Mouse (Mus musculus) adrenal gland, postnatal 36 days (tissue): Measurements from ENCODE around the gene Rlf. TPM values are rescaled to one million over a fixed set of nuclear protein-coding genes. Genes with fewer than 3 reads are reported as not detected.
A peak's percentile ranks its signal among the peaks of the same experiment; 100 is the strongest.

Experiments used
- DNase-seq, 2 experiments: peaks; one replicate each; pipeline ENCODE4 v3.0.0; 2021; ENCODE audit warnings: mixed read lengths in 1 of 2
- long read RNA-seq, 2 experiments: library from polyadenylated mRNA; stranded (forward); transcript quantifications; one replicate each; pipeline ENCODE4 v2.0.0; 2021; ENCODE audit warnings: borderline sequencing depth in 2 of 2
- total RNA-seq, 2 experiments: library from RNA; stranded (reverse); gene quantifications; 2 replicates each; pipeline ENCODE4 v1.2.3; 2021

Rlf gene
- total RNA-seq, result 10 to 100 TPM; 13.9 to 16.9 TPM
- long read RNA-seq, experiment 1, full-length matches to known transcripts, result 1 of 5 reads
- long read RNA-seq, experiment 1, partial matches to known transcripts, result 1 of 5 reads
- long read RNA-seq, experiment 1, other reads (novel, unspliced or antisense), result 3 of 5 reads
- long read RNA-seq, experiment 2, full-length matches to known transcripts, result 1 of 3 reads
- long read RNA-seq, experiment 2, partial matches to known transcripts, result 1 of 3 reads
- long read RNA-seq, experiment 2, other reads (novel, unspliced or antisense), result 1 of 3 reads

DNA sequence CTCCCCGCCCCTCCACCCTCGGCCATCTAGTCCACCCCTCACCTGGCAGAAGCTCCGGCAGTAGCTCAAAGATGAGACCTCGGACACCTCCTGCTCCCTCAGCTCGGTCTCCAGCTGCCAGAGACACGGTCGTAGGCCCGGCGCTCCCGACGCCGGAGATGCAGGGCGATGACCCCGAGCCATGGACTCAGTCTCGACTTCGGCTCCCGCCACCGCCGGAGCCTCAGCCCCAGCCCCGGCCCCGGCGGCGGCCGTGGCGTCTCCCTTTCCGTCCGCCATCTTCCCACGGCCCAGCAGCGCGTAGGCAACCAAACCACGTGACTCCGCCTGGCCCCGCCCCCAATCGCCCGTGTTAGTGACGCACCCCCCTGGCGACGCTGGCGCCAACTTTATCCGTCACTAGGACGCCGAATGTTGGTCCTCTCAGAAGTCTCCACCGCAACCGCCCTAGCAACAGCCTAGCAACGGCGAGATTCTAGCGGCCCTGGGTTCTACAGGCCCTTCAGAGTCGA, at the start of gene Rlf:
Gene Rlf (minus strand): TSS at position 292 of the 512 bp plus-strand sequence.
- peak; percentile 98 to 99 for DNase-seq

DNA sequence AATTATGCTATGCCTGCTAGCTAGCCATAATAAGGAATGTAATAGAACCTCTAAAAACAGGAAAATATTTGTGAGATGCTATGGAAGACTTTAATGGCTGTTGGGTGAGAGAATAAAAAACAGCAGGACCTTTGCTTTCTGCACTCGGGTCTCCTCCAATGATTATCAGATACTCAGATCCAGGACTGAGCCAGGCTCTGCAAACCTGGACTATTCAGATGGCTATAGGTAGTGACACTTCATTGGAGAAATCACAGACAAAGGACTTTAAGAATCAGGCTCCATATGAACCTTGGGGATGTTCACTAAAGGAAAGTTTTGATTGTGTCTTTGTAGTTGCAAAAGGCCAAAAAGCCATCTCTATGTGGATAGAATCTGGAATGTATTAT, 26.7 kb upstream of the Rlf start:
- no peak for DNase-seq

DNA sequence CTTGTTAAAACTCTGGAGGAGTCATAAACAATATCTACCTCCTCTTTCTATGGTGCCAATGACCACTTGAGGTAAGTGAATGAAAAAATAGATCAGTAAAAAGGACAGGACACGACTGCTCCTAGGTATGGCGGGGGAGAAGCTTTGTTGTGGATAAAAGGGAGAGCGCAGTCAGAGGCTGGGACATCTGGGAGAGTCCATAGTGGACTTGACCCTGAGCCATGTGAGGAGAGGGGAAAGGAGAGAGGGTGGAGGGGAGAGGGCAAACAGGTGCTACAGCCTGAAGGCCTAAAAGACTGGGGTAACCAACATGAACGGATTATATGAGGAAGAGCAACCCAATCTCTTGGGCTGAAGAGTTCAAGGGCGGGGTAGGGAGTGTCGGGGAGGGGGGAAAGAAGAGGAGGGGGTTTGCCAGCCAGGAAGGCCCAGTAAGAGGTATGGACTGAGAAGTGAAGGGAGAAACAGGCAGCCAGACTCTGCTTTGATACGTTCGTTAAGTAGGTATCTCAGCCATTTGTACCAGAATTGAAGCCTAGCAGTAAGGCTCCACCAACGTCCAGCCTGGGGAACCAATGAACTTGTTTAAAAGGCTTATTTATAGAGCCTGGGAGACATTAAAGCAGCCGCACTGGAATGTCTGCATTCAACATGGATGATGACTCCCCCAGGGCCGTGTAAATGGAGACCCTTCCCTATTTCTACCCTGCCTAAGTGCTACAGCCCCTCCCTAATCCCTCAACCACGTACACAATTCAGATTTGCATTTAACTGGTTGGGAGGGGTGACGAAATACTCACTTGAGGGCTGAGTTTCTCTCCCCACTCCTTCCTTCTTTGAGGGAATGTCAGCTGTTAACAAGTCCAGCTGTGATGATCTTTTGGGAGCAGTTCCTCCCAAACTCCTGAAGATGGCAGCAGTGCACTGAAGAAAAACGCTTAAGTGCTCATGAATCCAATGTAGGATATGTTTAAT, 26.0 kb upstream of the Rlf start:
- DNase-seq, result peak in 1 of 2 experiments; percentile 11

DNA sequence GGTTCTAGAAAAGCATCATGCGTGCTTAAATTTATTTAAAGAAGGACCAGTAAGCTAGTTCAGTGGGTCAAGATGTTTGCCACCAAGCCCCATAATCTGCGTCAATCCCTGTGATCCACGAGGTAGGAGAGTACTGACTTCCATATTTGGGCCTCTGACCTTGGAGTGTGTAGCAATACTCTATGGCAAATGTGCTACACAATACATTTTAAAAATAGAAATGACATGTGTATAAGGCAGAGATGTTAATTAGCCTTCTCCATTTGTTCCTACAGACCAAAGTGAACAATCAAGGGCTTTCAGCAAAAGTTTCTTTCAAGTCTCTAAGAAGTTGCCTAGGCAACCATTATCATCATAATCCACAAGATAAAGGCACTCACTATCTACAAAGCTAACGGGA, 25.0 kb upstream of the Rlf start:
- no peak for DNase-seq

DNA sequence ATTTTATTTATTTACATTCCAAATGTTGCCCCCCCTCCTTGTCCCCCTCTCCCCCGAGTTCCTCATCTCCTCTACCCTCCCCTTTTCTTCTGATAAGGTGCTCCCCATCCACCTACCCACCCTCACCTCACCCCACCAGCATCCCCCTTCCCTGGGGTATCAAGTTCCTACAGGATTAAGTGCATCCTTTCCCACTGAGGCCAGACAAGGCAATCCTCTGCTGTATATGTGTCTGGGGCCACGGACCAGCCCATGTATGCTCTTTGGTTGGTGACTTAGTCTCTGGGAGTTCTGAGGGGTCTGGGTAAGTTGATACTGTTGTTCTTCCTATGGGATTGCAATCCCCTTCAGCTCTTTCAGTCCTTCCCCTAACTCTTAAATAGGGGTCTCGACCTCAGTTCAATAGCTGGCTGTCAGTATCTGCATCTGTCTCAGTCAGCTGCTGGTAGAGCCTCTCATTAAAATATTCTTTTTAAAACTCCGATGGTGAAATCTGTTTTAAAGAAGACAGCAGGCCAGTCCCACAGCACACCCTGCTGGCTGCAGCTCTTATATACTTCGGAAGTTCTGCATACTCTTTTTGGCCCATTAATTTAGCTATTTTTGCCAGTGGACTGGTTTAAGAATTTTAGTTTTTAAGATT, 17.0 kb upstream of the Rlf start:
- peak; percentile 16 to 53 for DNase-seq

DNA sequence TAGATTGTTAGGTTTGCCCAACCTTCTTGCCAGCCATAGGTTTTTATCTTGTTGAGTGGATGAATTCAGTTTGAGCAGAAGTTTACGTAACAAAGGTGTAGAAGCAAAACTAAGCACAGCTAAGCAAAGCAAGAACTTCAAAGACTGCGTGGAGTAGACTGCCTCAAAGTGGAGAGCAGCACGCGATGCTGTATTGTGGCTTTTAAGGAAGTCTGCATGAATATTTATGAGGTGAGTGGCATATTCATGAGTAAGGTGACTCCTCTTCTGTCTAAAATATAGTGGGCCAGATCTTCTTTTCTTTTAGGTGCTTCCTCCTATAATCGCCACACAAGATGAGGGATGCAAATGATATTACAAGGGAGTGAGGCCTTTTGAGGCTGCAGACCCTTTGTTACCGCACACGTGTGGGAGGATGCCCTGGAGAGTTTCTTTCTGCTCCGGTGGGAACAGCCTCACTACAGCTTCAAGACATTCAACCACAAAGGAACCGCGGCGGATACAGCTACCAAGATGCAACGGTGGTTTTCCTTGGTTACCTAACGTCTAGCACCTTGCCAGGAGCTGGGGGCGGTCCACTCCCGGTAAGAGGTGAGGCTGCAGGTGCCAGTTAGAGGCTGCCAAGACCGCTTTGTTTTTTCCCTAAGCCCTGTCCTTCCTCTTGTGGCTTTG, 16.2 kb upstream of the Rlf start:
- DNase-seq, result no peak

DNA sequence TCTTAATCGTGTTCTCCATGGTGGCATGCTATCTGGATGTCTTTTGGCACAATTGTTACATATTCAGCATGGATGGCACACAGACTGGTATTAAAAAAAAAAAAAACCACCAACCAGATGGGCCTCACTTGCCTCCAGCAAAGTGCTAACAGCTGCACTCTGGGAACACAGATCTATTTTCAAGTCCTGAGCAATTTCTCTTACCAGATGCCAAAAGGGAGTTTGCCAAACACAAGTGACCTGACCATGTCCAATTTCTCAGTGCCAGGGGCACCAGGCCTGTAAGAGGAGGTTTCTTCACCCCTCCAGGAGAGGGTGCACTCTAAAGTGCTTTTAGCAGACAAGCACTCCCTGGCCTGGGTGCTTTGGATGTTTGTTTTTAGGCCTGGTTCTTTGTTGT, 12.2 kb upstream of the Rlf start:
- no peak for DNase-seq

DNA sequence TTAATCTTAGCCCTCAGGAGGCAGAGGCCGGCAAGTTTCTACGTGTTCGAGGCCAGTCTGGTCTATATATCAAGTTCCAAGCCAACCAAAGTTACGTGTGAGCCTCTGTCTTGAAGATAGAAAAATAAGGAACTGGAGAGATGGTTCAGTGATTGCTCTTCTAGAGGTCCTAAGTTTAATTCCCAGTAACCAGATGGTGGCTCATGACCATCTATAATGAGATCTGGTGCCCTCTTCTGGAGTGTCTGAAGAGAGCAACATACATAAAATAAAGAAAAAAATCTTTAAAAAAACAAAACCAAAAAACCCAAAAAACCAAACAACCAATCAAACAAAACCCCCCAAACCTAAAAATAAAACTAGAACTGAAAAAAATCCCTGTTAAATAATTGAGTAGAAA, 10.3 kb upstream of the Rlf start:
- no peak for DNase-seq

DNA sequence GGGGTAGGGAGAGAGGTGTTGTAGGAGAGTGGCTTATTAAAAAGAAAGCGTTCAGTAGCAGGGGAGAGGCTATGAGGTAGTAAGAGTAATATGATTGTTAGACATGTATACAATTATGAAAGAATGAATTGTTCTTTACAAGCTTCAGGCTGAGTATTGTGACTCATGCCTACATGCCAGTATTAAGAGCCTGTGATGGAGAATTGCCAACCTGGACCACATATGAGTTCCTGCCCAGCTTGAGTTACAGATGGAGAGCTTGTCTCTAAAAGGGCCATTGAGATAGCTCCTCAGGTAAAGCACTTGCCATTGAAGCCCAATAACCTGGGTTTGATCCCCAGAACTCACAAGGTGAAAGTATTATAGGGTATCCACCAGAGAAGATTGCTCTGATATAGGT, 8.3 kb upstream of the Rlf start:
- DNase-seq, result no peak

DNA sequence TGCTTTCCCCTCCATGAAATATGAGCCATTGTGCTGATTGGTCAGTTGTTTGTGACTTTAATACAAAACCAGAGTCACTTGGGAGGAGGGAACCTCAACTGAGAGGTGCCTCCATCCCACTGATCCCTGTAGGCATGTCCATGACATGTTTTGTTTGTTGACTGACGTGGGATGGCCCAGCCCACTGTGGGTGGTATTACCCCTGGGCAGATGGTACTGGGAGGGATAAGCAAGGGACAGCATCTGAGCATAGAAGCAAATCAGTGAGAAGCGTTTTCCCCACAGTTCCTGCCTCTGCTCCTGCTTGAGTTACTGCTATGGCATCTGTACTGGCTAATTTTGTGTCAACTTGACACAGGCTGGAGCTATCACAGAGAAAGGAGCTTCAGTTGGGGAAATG, 1.3 kb upstream of the Rlf start:
- no peak for DNase-seq

DNA sequence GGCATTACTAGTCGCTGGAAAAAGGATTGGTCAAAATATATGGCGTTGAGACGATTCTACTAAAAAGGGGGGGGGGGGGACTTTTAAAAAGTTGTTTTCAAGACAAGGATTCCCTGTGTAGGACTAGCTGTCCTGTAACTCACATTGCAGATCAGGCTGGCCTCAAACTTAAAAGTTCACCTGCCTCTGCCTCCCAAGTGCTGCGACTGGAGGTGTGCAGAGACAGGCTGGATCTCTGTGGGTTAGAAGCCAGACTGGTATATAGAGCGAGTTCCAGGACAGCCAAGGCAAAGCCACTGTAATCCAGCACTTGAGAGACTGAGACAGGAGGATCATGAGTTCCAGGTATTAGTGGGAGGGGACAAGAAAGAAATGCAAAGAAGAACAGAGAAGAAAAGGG, 605 bp upstream of the Rlf start:
- DNase-seq, result no peak

DNA sequence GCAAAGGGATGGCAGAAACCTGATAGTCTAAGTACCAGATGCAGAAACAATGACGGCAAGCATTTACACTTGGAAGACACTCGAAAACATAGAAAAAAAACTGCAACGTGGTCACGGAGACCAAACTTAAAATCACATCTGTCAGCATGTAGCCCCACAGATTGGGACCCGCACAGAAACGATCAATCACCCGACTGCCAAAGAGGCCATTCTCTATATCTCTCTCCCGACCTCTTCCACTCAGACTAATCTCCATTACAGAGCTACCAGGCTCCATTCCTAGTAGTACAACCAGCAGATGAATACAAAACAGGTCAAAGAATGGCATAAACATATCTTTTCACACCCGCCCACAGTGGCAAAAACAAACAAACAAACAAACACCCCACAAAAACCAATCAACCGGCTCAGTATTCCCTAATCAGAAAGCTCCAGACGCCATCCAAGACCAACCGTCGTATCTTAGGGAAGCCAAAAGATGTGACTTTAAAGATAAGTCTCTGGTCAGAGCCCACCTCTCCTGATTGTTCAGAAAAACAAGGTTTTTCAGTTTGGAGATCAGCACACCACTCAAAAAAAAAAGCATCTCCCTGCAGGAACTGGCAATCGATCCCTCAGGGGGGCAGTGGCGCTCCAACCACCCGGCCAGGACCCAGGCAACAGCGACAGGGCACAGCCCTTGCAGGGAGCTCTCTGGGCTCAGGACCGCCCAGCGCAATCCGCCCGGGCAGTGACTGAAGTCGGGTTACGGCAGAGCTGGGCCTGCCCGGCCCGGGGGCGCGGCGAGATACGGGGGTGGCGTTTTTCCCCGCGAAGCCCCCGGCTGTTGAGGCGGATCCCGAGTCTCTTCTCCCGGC, 720 bp downstream of the Rlf start:
- DNase-seq, result peak; percentile 70 to 74

DNA sequence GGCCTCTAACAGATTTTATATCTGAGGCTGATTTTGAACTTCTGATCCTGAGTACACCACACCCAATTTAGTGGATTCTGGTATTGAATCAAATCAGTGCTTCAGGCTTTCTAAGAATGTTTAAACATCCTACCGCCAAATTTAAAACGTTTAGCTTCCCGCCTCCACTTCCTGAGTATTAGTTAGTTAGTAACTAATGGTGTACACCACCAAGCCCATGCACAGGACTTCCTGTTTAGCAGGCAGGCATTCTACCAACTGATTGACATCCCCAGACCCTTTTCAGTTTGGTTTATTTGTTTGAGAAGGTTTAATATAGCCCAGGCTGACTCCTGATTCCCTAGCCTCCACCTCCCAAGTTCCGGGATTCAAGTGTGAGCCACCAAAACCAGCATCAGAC, 6.0 kb downstream of the Rlf start:
- no peak for DNase-seq

DNA sequence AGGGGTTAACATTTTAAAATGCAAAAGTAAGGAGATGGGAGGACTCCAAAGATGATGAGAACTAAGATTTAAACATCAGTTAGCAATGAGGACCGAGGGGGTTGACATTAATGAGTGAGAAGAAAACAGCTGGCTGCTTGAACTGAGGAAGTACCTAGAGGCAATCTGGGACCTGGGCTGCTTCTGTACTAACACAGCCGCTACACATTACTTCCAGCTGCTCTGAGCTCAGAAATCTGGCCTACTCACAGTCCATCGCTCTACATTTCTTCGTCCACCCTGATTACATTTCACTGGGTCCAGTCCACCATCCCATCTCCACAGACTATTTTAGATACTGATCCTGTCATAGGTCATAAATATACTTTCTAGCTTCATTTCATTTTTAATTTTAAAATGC, 17.0 kb downstream of the Rlf start:
- DNase-seq, result no peak

DNA sequence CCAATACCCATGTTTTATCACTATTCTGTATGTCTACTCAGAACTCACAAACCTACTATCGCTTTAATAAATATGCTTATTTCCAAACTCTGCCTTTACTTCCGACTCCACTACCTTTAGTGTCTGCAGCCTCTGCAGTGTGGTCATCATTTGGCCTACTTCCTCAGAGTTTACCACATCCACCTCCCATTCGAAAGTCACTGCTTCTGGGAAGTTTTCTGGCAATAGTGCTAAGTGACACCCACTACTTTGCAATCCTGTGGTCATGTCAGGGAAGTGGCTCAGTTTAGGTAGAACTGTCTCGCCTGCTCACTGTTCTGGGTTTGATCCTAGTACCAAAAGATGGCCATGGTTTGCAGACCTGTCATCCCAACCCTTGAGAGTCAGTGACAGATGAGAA, 17.9 kb downstream of the Rlf start:
- DNase-seq, result no peak

DNA sequence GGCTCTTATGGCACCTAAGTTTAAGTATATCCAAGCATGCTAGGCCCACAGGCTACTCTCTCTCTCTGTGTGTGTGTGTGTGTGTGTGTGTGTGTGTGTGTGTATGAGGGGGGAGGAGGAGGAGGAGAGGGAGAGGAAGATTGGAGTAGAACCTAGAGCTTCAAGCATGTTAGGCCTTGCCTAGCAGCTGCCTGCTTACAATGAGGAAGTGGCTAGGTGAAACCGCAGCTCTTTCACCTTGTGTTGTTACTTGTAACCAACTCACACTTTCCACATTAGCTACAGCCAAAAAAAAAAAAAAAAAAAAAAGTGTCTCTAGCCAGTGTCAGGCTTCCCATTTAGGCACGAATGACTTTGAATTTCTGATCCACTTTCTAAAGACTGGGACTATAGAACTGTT, 18.7 kb downstream of the Rlf start:
- DNase-seq, result no peak

DNA sequence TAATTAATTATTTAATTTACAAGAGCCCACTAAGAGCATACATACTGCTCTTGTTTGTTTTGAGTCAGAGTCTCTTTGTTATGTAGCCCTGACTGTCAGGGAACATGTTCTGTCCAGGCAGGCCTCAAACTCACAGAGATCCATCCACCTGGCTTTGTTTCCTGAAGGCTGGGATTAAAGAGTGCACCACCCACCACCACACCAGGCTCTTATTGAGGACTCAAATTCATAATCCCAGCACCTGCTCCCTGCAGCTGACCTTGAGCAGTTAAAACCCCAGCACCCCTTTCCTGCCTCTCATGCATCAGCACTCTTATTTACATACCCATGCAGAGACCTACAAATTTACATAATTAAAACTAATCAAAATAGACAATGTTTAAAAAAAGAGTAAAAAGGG, 20.1 kb downstream of the Rlf start:
- no peak for DNase-seq

DNA sequence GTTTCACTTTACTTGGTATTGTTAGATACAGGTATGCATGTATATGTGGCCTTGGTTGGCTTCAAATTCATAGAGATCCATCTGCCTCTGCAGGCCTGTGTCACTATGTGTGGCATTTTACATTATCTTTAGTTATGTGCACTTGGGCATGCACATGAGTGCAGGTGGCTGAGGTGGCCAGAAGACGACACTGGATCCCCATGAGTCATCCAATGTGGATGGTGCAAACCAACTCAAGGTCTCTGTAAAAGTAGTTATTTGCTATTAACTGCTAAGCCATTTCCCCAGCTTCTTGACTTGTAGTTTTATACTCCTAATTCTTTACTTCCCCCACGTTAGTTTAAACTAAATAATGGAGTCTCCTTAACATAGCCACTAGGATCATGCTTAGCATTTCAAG, 22.6 kb downstream of the Rlf start:
- peak; percentile 18 to 25 for DNase-seq

DNA sequence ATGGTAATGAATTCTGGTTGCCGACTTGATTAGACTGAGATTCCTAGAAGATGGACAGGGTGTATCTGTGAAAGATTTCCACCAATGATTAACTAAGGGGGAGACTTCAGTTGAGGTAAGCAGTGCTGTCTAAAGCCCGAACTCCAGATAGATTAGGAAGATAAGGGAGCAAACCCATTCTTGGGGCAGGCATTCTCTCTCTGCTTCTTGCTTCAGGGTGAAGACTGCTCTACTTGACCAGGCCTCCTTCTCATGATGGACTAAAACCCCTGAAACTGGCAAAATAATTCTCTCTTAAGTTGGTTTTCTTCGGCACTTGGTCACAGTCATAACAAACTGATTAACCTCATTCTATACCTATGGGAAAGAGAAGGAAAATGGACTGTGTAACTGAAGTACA, 25.5 kb downstream of the Rlf start:
- DNase-seq, result no peak

DNA sequence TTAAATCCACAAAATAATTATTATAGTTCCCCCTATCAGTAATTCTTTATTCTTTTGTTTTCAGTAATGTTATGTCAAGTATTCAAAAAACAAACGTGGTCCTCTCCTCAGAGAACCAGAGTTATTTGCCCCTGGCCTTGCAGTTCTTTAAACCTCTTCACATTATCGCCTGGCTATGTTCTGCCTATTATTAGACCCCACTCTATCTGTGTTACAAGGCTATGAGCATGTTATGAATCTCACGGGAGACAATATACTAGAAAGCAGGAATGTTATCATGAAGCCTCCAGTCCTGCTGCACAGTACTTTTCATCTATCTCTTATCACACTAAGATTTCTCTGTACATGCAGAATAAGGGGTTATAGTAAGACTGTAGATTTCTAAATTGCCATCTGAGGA, 35.2 kb downstream of the Rlf start:
- no peak for DNase-seq

DNA sequence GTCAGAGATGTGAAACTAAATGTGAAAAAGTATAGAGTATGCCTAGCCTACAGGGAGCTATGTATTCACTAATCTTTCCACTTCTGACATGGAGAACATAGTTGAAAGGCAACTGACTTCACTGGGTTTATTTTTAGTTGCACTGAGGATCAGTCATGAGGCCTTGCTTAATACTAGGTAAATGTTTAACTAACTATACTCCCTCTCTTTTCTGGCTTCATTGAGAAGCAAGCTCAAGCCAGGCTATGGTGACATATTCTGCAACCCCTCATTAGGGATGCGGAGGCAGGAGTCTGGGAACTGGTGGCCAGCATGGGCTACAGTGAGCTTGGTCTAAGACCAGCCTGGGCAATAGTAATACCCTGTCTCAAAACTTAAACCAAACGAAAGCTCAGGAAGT, 47.2 kb downstream of the Rlf start:
- DNase-seq, result no peak
